Mouse (Mus musculus) 416B (cell line): ENCODE measurements around the gene Lmna.
A peak's percentile ranks its signal among the peaks of the same experiment; 100 is the strongest.

Experiments used
- DNase-seq: peaks from one replicate; pipeline ENCODE4 v3.0.0; 2011; ENCODE audit warnings: low read depth

Lmna gene

GRCm38 (mm10) chr3:88500655-88501365 lies 8.9 kb downstream of the Lmna start:
- DNase-seq: no peak

GRCm38 (mm10) chr3:88500087-88500486 lies 9.7 kb downstream of the Lmna start:
- DNase-seq: peak; percentile 71

- no peak for DNase-seq
Observed at GRCm38 (mm10) chr3:88499580-88499979, 10.2 kb downstream of the Lmna start.

- DNase-seq: no peak
Observed at GRCm38 (mm10) chr3:88495741-88496415, 13.9 kb downstream of the Lmna start.

- DNase-seq: peak; percentile 86
Observed at GRCm38 (mm10) chr3:88494836-88495628, 14.7 kb downstream of the Lmna start.

GRCm38 (mm10) chr3:88493706-88494582 lies 15.8 kb downstream of the Lmna start:
- no peak for DNase-seq

GRCm38 (mm10) chr3:88487396-88487795 lies 22.4 kb downstream of the Lmna start:
- DNase-seq: no peak

GRCm38 (mm10) chr3:88486887-88487286 lies 22.9 kb downstream of the Lmna start:
- no peak for DNase-seq

GRCm38 (mm10) chr3:88486043-88486442 lies 23.7 kb downstream of the Lmna start:
- no peak for DNase-seq

GRCm38 (mm10) chr3:88484597-88485316 lies 25.0 kb downstream of the Lmna start:
- no peak for DNase-seq

- peak; percentile 73 for DNase-seq
Observed at GRCm38 (mm10) chr3:88483621-88484020, 26.1 kb downstream of the Lmna start.

- DNase-seq: no peak
Observed at GRCm38 (mm10) chr3:88483141-88483540, 26.6 kb downstream of the Lmna start.

GRCm38 (mm10) chr3:88482336-88482735 lies 27.4 kb downstream of the Lmna start:
- no peak for DNase-seq

- no peak for DNase-seq
Observed at GRCm38 (mm10) chr3:88481372-88482040, 28.2 kb downstream of the Lmna start.

- no peak for DNase-seq
Observed at GRCm38 (mm10) chr3:88480679-88481078, 29.1 kb downstream of the Lmna start.

- no peak for DNase-seq
Observed at GRCm38 (mm10) chr3:88479828-88480227, 29.9 kb downstream of the Lmna start.

GRCm38 (mm10) chr3:88479163-88479562 lies 30.6 kb downstream of the Lmna start:
- DNase-seq: no peak

- DNase-seq: peak; percentile 73
Observed at GRCm38 (mm10) chr3:88477735-88478134, 32.0 kb downstream of the Lmna start.

GRCm38 (mm10) chr3:88476403-88476802 lies 33.4 kb downstream of the Lmna start:
- peak; percentile 84 for DNase-seq

GRCm38 (mm10) chr3:88473571-88473970 lies 36.2 kb downstream of the Lmna start:
- DNase-seq: no peak

- no peak for DNase-seq
Observed at GRCm38 (mm10) chr3:88473020-88473419, 36.7 kb downstream of the Lmna start.
